Mouse (Mus musculus): ENCODE results near the gene Dars.

GRCm38 (mm10) chr1:128372143-128372860, 44.9 kb downstream of the Dars start:
- TF ChIP-seq CTCF (IDR thresholded peaks at IDR 0.05; ENCODE audit: low read depth), result peak; percentile 60
- no peak for TF ChIP-seq EP300 (IDR thresholded peaks at IDR 0.05; ENCODE audit: low read depth)

Data from liver, postnatal 0 days (tissue).